Mouse (Mus musculus) thymus, postnatal 14 days (tissue): ENCODE data around the gene Cyp2d22.
A peak's percentile ranks its signal among the peaks of the same experiment; 100 is the strongest.
"Not testable (repeated sequence)": the region's sequence is repeated elsewhere in the genome, so short reads cannot be mapped to it uniquely, and the experiment has no call there.

Experiments
- DNase-seq: peaks from one replicate; pipeline ENCODE4 v3.0.0; 2021

Cyp2d22 gene

DNA sequence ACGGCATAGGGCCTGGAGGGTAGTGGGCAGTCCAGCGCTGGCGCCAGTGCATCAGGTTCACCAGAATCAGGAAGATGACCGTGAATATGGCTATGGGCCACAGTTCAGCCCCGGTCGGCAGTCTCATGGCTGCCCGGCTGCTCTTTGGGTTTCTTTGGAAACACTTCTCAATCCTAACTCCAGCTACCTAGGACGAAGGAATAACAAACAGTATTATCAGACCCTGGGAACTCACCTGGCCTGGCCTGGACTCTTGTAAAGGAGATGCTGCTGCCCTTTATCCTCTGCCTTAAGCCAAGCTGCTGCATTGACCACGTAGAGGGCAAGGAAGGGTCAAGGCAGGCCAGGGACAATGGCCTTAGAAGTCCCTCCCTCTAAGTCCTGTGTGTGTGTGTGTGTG, 4.2 kb downstream of the Cyp2d22 start:
- no peak for DNase-seq

DNA sequence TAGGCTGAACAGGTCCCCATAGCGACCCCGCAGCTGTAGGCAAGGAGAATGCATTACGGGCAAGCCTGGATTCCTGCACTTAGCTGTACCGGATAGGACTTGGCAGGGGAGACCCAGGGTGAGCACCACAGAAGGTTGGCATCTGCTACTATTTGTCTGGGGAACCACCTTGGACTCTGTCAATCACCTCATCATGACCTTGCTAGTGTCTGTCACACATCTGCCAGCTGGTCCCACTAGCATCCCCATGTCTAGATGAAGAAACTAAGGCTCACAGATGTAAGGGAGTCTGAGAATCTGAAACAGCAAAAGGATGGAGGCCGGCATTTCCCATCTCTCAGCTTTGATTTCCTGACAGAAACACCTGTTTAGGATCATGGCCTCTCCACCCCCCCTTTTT, 5.6 kb downstream of the Cyp2d22 start:
- DNase-seq, result no peak

- no peak for DNase-seq
Measured at GRCm38 (mm10) chr15:82372991-82373390, 7.1 kb downstream of the Cyp2d22 start.

GRCm38 (mm10) chr15:82372446-82372845, 7.6 kb downstream of the Cyp2d22 start:
- DNase-seq, result no peak

GRCm38 (mm10) chr15:82368851-82369250, 11.2 kb downstream of the Cyp2d22 start:
- DNase-seq, result no peak

GRCm38 (mm10) chr15:82368146-82368545, 11.9 kb downstream of the Cyp2d22 start:
- DNase-seq, result no peak

DNA sequence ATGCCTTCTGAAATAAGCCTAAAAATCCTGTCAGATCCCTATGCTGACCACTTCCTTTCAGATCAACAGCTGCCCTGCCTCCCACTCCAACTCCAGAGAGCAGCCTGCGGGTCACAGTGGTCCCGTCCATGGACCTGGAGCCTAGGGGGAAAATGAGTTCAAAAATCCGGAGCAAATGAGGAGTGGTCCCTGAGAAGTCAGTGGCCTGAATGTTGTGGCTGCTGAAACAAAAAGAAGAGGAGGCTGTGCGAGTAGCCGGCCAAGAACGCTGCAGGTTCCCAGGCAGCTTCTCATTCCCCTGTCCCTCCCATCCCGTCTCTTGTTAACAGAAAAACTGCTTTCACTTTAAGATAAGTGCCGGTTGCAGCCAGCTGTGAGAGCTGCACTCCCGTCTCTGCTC, 15.5 kb downstream of the Cyp2d22 start:
- DNase-seq, result not testable (repeated sequence)

GRCm38 (mm10) chr15:82363801-82364200, 16.3 kb downstream of the Cyp2d22 start:
- not testable (repeated sequence) for DNase-seq

DNA sequence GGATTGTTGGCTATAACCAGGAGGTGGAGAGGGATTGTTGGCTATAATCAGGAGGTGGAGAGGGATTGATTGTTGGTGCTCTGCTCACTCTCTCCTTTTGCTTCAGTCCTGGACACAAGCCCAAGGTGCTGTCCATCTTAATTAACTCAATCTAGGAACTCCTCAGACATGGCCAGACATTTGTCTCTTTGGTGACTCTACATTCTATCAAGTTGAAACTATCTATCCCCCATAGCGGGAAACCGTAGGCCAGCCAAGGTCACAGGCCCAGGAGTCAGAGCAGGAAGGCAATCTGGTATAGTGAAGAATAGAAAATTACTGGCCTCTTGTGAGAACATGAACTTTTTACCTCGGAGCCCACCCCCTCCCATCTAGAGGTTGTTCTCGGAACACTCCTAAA, 17.8 kb downstream of the Cyp2d22 start:
- no peak for DNase-seq

DNA sequence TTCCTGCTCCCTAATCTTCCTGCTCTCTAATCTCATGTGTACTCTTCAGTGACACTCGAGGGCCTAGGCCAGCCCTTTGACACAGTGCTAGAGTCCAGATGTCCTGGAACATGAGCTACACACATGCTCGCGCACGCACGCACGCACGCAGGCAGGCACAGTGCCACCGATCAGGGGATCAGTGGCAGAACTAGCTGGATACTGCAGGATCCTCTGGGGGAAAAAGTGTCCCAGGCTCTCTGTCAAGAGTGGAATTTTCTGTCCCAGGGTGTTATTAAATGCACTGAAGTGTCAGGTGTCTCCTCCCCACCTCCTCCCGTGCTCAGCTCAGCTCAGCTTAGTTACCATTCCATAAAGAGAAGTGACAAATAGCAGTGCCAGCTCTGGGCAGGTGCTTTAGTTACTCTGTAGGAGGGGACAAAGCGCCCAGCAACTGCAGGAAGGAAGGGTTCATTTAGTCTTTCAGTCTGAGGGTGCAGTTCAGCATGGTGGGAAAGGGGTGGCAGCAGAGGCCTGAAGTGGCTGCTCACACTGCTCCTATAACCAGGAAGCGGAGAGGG, 18.5 kb downstream of the Cyp2d22 start:
- DNase-seq, result peak; percentile 50

DNA sequence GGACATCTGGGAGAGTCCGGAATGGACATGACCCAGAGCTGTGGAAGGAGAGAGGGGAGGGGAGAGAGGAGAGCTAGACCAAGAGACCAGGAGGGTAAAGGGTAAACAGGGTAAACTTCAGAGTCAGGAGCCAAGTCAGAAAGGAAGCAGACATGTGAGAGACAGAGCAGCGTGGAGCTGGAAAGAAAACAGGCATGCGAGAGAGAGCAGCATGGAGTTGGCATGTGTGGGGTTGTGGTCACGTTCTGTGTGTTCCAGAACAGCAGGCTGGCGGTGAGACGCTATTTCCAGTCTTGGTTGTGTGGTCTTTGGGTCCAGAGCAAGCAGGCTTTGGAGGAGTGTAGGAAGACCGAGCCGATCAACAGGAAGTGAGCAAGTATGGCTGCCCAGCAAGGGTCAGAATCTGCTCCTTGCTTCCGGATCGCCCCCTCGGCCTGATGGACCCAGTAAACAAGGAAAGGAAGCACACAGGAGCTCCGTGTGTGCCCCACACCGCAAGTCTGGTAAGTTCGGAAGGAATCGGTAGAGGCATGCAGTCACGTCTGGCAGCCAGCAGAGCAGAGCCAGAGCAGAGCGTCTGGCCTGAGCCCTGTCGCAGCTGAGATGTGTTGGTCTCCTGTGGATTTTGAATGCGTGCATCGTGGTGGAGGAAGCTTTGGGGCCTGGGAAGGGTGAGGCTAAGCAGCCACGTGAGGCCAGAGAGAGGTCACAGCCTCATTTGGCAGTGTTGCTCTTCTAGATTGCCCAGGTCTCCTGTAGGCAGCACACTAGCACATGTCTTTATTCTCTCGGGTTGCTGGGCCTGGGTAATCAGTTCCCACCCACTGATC, 21.4 kb downstream of the Cyp2d22 start:
- no peak for DNase-seq

DNA sequence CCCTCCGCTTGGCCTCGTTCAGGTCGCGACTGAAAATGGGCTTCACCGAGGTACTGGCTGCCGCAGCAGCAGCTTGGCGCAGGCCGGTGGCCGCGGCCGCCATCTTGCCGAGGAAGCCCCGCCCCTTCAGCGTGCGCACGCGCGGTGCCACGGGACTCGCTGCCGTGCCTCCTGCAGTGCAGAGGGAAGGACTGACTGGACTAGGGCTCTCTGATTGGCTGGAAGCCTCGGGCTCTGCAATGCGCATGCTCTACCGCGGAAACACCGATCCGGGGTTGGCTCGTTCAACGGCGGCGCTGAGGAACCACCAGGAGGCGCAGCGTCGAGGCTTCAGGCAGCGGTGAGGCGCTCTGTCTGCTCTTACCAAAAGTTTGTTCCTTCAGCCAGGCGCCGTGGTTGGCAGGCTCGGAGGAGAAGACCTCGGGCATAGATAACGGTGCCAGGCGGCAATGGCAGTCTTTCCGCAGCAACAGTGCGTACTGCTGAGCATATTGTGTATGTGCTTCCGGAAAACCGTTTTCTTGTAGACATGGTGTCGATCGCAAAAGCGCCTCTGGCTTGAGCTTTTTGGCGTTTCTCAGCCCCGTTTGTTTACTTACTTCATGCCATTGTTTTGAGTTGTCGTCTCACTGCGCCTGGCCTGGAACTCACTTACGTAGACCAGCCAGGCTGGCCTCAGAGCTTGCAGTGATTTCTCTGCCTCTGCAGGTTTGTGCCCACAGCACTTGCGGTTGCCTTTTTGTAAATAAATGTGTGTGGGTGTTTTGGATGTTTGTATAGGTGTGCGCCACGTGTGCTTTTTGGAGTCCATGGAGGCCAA, 25.7 kb downstream of the Cyp2d22 start, which contains the start of gene Ndufa6:
Gene Ndufa6, minus strand, starts transcription at position 197 of the 820 bp plus-strand sequence.
- DNase-seq, result peak; percentile 98

- no peak for DNase-seq
Measured at GRCm38 (mm10) chr15:82353745-82354113, 26.3 kb downstream of the Cyp2d22 start.

- DNase-seq, result peak; percentile 33
Measured at GRCm38 (mm10) chr15:82353078-82353744, 26.8 kb downstream of the Cyp2d22 start.

DNA sequence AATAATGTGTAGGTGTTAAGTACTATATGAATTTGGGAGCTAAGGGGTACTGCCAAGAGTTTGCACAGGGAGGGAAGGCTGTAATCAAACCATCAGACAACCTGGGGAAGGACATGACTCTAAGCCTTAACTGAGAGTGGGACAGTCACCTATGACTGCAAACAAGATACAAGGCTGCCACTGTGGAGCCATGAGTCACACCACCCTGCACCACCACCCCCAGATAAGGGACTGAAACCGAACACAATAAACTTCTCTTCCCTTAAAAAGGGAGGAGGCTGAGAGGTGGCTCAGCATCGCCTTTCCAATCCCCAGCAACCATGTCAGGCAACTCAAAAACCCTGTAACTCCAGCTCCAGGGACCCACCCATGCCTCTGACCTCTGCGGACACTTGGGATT, 28.6 kb downstream of the Cyp2d22 start:
- no peak for DNase-seq

DNA sequence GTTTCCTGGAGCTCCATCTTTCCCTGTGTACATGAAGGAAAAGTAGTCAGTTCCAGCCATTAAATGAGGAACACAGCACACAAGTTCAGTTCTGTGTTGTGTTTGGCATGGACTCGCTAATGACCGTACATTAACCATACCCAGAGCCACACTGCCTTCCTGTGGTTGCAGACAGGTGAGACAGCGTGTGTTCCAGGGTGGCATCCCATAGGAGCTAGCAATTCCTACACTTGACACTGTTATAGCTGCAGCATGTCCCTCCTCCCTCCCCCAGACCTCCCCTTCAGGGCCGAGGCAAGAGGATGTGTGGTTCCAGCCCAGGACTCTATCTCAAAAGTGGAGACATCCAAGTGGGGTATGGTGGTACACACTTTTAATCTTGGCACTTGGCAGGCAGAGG, 29.7 kb downstream of the Cyp2d22 start:
- no peak for DNase-seq

GRCm38 (mm10) chr15:82348999-82349341, 31.1 kb downstream of the Cyp2d22 start:
- DNase-seq, result peak; percentile 1

DNA sequence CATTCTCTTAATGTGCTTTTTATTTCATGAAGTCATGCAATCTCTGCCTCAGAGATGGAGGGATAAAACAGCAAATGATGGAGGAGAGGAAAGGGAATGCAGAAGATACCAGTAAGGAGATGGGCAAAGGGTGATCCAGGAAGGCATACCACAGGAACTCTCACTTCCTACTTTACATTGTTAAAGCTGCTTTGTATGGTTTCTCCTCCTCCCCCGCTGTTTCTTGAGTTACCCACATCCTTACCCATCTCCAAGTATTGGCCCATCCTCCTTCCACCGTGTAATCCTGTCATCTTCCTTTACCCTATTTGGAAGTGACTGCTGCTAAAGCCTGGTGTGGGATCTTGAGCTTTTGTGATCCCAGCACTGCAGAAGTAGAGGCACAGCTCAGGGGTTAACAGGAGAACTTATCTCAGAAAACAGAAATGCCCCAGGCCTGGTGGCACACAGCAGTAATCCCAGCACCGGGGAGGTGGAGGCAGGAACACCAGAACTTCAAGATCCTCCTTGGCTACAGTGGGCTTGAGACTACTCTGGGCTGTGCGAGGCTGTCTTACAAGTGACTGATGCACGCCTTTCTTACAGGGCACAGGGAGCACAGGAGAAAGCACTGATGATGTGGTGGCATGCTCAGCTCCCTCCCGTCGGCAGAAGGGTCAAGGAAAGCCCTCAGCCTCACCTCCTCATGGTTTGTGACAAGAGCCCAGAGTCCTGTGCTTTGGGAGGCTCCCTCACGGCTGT, 31.6 kb downstream of the Cyp2d22 start:
- DNase-seq, result peak; percentile 2

- no peak for DNase-seq
Measured at GRCm38 (mm10) chr15:82347852-82348251, 32.2 kb downstream of the Cyp2d22 start.

- DNase-seq, result no peak
Measured at GRCm38 (mm10) chr15:82347303-82347676, 32.8 kb downstream of the Cyp2d22 start.

GRCm38 (mm10) chr15:82346580-82347302, 33.3 kb downstream of the Cyp2d22 start:
- DNase-seq, result no peak
